Mouse (Mus musculus) MEL (cell line): ENCODE measurements around the gene Bnipl. TPM values are rescaled to one million over a fixed set of nuclear protein-coding genes. Genes with fewer than 3 reads are reported as not detected.

Source experiments
- DNase-seq: peaks from one replicate; pipeline ENCODE4 v3.0.0; 2011; ENCODE audit warnings: low read depth, low spot score
- H3K27ac ChIP-seq: 2 replicates; pipeline ENCODE4 v1.5.1; 2012; ENCODE audit warnings: low read depth, mild to moderate bottlenecking, control low read depth, low read length, moderate library complexity; ENCODE audit not compliant: control insufficient read depth
- H3K27me3 ChIP-seq, 2 experiments: fragments of 150-350 bp in 1 of 2; sonication (generic) in 1 of 2; 2 replicates each; pipeline ENCODE4 v1.6.1; 2012; ENCODE audit warnings: low read length in 2 of 2, mild to moderate bottlenecking in 2 of 2, improper control_type of control experiment in 1 of 2, moderate library complexity in 1 of 2; ENCODE audit not compliant: insufficient read depth in 2 of 2, control insufficient read depth in 1 of 2
- H3K36me3 ChIP-seq, 2 experiments: 2 replicates each; pipeline ENCODE4 v1.6.1; 2012 to 2014; ENCODE audit warnings: low read length in 2 of 2, improper control_type of control experiment in 1 of 2, inconsistent platforms in 1 of 2, mild to moderate bottlenecking in 1 of 2; ENCODE audit not compliant: insufficient read depth in 2 of 2, control insufficient read depth in 1 of 2
- H3K4me1 ChIP-seq, 2 experiments: fragments of 150-350 bp in 1 of 2; sonication (generic) in 1 of 2; 2 replicates each; pipeline ENCODE4 v1.6.1; 2012; ENCODE audit warnings: low read length in 2 of 2, improper control_type of control experiment in 1 of 2, mild to moderate bottlenecking in 1 of 2; ENCODE audit not compliant: insufficient read depth in 2 of 2, control insufficient read depth in 1 of 2
- H3K4me3 ChIP-seq, 2 experiments: fragments of 150-350 bp in 1 of 2; sonication (generic) in 1 of 2; 2 replicates each; pipeline ENCODE4 v1.5.1; 2012; ENCODE audit warnings: low read depth in 2 of 2, low read length in 2 of 2, mild to moderate bottlenecking in 2 of 2, moderate library complexity in 2 of 2, control low read depth in 1 of 2, improper control_type of control experiment in 1 of 2; ENCODE audit not compliant: control insufficient read depth in 1 of 2, insufficient read depth in 1 of 2
- H3K79me2 ChIP-seq: 2 replicates; pipeline ENCODE4 v1.6.1; 2012; ENCODE audit warnings: mild to moderate bottlenecking, low read length, moderate library complexity; ENCODE audit not compliant: control insufficient read depth, poor library complexity, insufficient read depth
- H3K9ac ChIP-seq: 2 replicates; pipeline ENCODE4 v1.6.1; 2012; ENCODE audit warnings: low read depth, mild to moderate bottlenecking, control low read depth, low read length, moderate library complexity; ENCODE audit not compliant: control insufficient read depth, poor library complexity, severe bottlenecking
- H3K9me3 ChIP-seq: fragments of 150-350 bp; sonication (generic); replicated peaks from 2 replicates; pipeline ENCODE4 v1.6.1; 2012; ENCODE audit warnings: mild to moderate bottlenecking, low read length, improper control_type of control experiment, moderate library complexity; ENCODE audit not compliant: insufficient read depth
- CHD2 ChIP-seq: IDR thresholded peaks from 2 replicates; pipeline ENCODE4 v1.6.1; 2011; ENCODE audit warnings: low read length, improper control_type of control experiment
- CTCF ChIP-seq, 3 experiments: IDR thresholded peaks in 2 of 3; conservative IDR thresholded peaks in 1 of 3; 2 replicates each; pipeline ENCODE4 v1.5.1; 2011 to 2012; ENCODE audit warnings: low read length in 3 of 3, low read depth in 2 of 3, mild to moderate bottlenecking in 2 of 3, improper control_type of control experiment in 1 of 3, inconsistent platforms in 1 of 3, mixed read lengths in 1 of 3, moderate library complexity in 1 of 3; ENCODE audit not compliant: control insufficient read depth in 1 of 3, insufficient read depth in 1 of 3, poor library complexity in 1 of 3, severe bottlenecking in 1 of 3
- E2F4 ChIP-seq: IDR thresholded peaks from 2 replicates; pipeline ENCODE4 v1.6.1; 2011; ENCODE audit warnings: low read depth, low read length, improper control_type of control experiment, borderline replicate concordance
- POLR2A ChIP-seq, 2 experiments: IDR thresholded peaks; 2 replicates each; pipeline ENCODE4 v1.6.1; 2011 to 2012; ENCODE audit warnings: low read length in 2 of 2, mild to moderate bottlenecking in 2 of 2, control low read depth in 1 of 2, improper control_type of control experiment in 1 of 2, low read depth in 1 of 2, moderate library complexity in 1 of 2; ENCODE audit not compliant: control insufficient read depth in 1 of 2, insufficient read depth in 1 of 2, poor library complexity in 1 of 2
- TAL1 ChIP-seq: IDR thresholded peaks from 2 replicates; pipeline ENCODE4 v1.6.1; 2012; ENCODE audit warnings: mild to moderate bottlenecking, inconsistent platforms, low read length, moderate library complexity, mixed read lengths
- TBP ChIP-seq: IDR thresholded peaks from 2 replicates; pipeline ENCODE4 v1.8.0; 2011; ENCODE audit warnings: low read depth, low read length, improper control_type of control experiment
- TCF12 ChIP-seq: IDR thresholded peaks from 2 replicates; pipeline ENCODE4 v1.6.1; 2014; ENCODE audit warnings: low read depth, mild to moderate bottlenecking, inconsistent platforms, low read length, improper control_type of control experiment, moderate library complexity
- USF1 ChIP-seq: IDR thresholded peaks from 2 replicates; pipeline ENCODE4 v1.6.1; 2014; ENCODE audit warnings: low read depth, mild to moderate bottlenecking, inconsistent platforms, low read length, improper control_type of control experiment, moderate library complexity
- USF2 ChIP-seq, 2 experiments: IDR thresholded peaks; 2 replicates each; pipeline ENCODE4 v1.6.1; 2011 to 2012; ENCODE audit warnings: improper control_type of control experiment in 2 of 2, low read length in 2 of 2, borderline replicate concordance in 1 of 2, inconsistent platforms in 1 of 2, low read depth in 1 of 2, mild to moderate bottlenecking in 1 of 2; ENCODE audit not compliant: insufficient read depth in 1 of 2
- ZKSCAN1 ChIP-seq: IDR thresholded peaks from 2 replicates; pipeline ENCODE4 v1.6.1; 2012; ENCODE audit warnings: low read depth, mild to moderate bottlenecking, inconsistent platforms, low read length, improper control_type of control experiment, moderate library complexity
- ZMIZ1 ChIP-seq: IDR thresholded peaks from 2 replicates; pipeline ENCODE4 v1.6.1; 2012; ENCODE audit warnings: low read depth, mild to moderate bottlenecking, inconsistent platforms, low read length, improper control_type of control experiment, moderate library complexity
- ZNF384 ChIP-seq: IDR thresholded peaks from 2 replicates; pipeline ENCODE4 v1.6.1; 2012; ENCODE audit warnings: low read depth, mild to moderate bottlenecking, inconsistent platforms, low read length, improper control_type of control experiment
- polyA plus RNA-seq, 2 experiments: library from polyadenylated mRNA; stranded (reverse) in 1 of 2; unstranded in 1 of 2; fragments of >175 nt in 1 of 2; fragments of >200 nt in 1 of 2; gene quantifications; 2 replicates each; pipeline versions ENCODE4 v1.2.1 to v1.2.4; 2012; ENCODE audit warnings: low replicate concordance in 2 of 2, low read depth in 1 of 2; ENCODE audit not compliant: insufficient read length in 2 of 2, insufficient read depth in 1 of 2, missing spikeins in 1 of 2
- total RNA-seq: library from RNA; depleted of rRNA; stranded (reverse); fragments of 300-350 nt; gene quantifications from 2 replicates; pipeline ENCODE4 v1.2.3, GENCODE M21; 2012

Gene Bnipl
- total and polyA plus RNA-seq, 3 experiments, result 0.19 to 0.43 TPM; not detected in 1

GRCm38 (mm10) chr3:95294316-95294715 lies 43.3 kb upstream of the Bnipl start:
- Histone ChIP-seq H3K4me1 (peaks cover 3 to 8% of the 10 kb centered on the region in 2 experiments; a peak in 3 of 4 replicates), H3K4me3 (no peak overlapping the region), H3K9me3 (no peaks in the 10 kb centered on the region), H3K36me3 (peaks cover 8 to 25% of the 10 kb centered on the region in 2 experiments), H3K27me3 (no peaks in the 10 kb centered on the region), H3K27ac (no peak overlapping the region), H3K79me2 (peaks cover 2% of the 10 kb centered on the region; the same call in 1 of the 2 replicates), H3K9ac (no peak overlapping the region)
- no peak for TF ChIP-seq CHD2
- no peak for TF ChIP-seq CTCF (IDR thresholded peaks at IDR 0.05 in 2 of 3, conservative IDR thresholded peaks at IDR 0.05 in 1 of 3; ENCODE audit: control insufficient read depth in 1 of 3, insufficient read depth in 1 of 3, low read depth in 2 of 3, low read length in 3 of 3, poor library complexity in 1 of 3, severe bottlenecking in 1 of 3)
- no peak for TF ChIP-seq TBP
- no peak for TF ChIP-seq ZKSCAN1
- TF ChIP-seq TAL1, result 0 out of 2 replicates have a peak, but pooled peaks have one; percentile 3
- no peak for TF ChIP-seq E2F4
- no peak for TF ChIP-seq TCF12
- DNase-seq, result no peak

GRCm38 (mm10) chr3:95293537-95293936 lies 42.5 kb upstream of the Bnipl start:
- Histone ChIP-seq H3K9me3 (no peaks in the 10 kb centered on the region), H3K4me3 (no peak overlapping the region), H3K27ac (no peak overlapping the region), H3K36me3 (peaks cover 10 to 28% of the 10 kb centered on the region in 2 experiments), H3K79me2 (peaks cover 5% of the 10 kb centered on the region; the same call in 1 of the 2 replicates), H3K27me3 (no peaks in the 10 kb centered on the region), H3K4me1 (peaks cover 3 to 8% of the 10 kb centered on the region in 2 experiments; a peak in 3 of 4 replicates), H3K9ac (no peak overlapping the region)
- TF ChIP-seq POLR2A (IDR thresholded peaks at IDR 0.05; ENCODE audit: control insufficient read depth in 1 of 2, insufficient read depth in 1 of 2, low read depth in 1 of 2, low read length in 2 of 2, poor library complexity in 1 of 2) (peak in 1 of 2 experiments; percentile 38; a peak in 2 of 4 replicates), CTCF (IDR thresholded peaks at IDR 0.05 in 2 of 3, conservative IDR thresholded peaks at IDR 0.05 in 1 of 3; ENCODE audit: control insufficient read depth in 1 of 3, insufficient read depth in 1 of 3, low read depth in 2 of 3, low read length in 3 of 3, poor library complexity in 1 of 3, severe bottlenecking in 1 of 3) (peak in 1 of 3 experiments; percentile 2; a peak in 1 of 6 replicates), USF2 (IDR thresholded peaks at IDR 0.05; ENCODE audit: borderline replicate concordance in 1 of 2, insufficient read depth in 1 of 2, low read depth in 1 of 2, low read length in 2 of 2) (no peak), USF1 (no peak), ZNF384 (no peak)
- peak; percentile 51 for DNase-seq

- Histone ChIP-seq H3K79me2 (peaks cover 9% of the 10 kb centered on the region; the same call in 1 of the 2 replicates), H3K9ac (no peak overlapping the region), H3K9me3 (no peaks in the 10 kb centered on the region), H3K4me3 (no peak overlapping the region), H3K27me3 (no peaks in the 10 kb centered on the region), H3K27ac (no peak overlapping the region), H3K36me3 (peaks cover 10 to 31% of the 10 kb centered on the region in 2 experiments)
- no peak for DNase-seq
- TF ChIP-seq CTCF (IDR thresholded peaks at IDR 0.05 in 2 of 3, conservative IDR thresholded peaks at IDR 0.05 in 1 of 3; ENCODE audit: control insufficient read depth in 1 of 3, insufficient read depth in 1 of 3, low read depth in 2 of 3, low read length in 3 of 3, poor library complexity in 1 of 3, severe bottlenecking in 1 of 3) (no peak), ZMIZ1 (0 out of 2 replicates have a peak, but pooled peaks have one; percentile 53)
- TF ChIP-seq, all 39 proteins: peak for 1
- peaks cover 3 to 8% of the 10 kb centered on the region in 2 experiments; a peak in 3 of 4 replicates for H3K4me1 ChIP-seq
Measured at GRCm38 (mm10) chr3:95292899-95293298, 41.9 kb upstream of the Bnipl start.
